Comparison of ENCODE assay signal across 7 mouse cellular contexts in genomic region chr8:44985326-44986288, GRCm38 (mm10). TPM values are rescaled to one million over a fixed set of nuclear protein-coding genes. Genes with fewer than 3 reads are reported as not detected.
DNase-seq lines count a peak whose midpoint lies in the region; ATAC-seq lines count a peak whose summit lies in the region.

No protein-coding gene starts in this region.

- H3K36me3 ChIP-seq in limb, embryonic 13.5 days: peaks cover 27% of the 10 kb centered on the region
- H3K36me3 ChIP-seq in limb, embryonic 10.5 days: peaks cover 31% of the 10 kb centered on the region
- H3K36me3 ChIP-seq in hindbrain, embryonic 11.5 days (ENCODE audit: control insufficient read depth, insufficient read depth, low read length): no peaks in the 10 kb centered on the region

- no peaks in the 10 kb centered on the region for H3K9me3 ChIP-seq in limb, embryonic 13.5 days
- no peaks in the 10 kb centered on the region for H3K9me3 ChIP-seq in limb, embryonic 10.5 days (replicated peaks)
- H3K9me3 ChIP-seq in hindbrain, embryonic 11.5 days (ENCODE audit: control insufficient read depth, low read length): no peaks in the 10 kb centered on the region

- no peak overlapping the region for H3K4me3 ChIP-seq in limb, embryonic 13.5 days
- H3K4me3 ChIP-seq in limb, embryonic 10.5 days: no peak overlapping the region
- H3K4me3 ChIP-seq in hindbrain, embryonic 11.5 days (ENCODE audit: low read depth, low read length): no peak overlapping the region

- no peak overlapping the region for H3K9ac ChIP-seq in limb, embryonic 13.5 days
- no peak overlapping the region for H3K9ac ChIP-seq in hindbrain, embryonic 11.5 days (ENCODE audit: low read depth, low read length)

- no peak overlapping the region for H3K27ac ChIP-seq in limb, embryonic 13.5 days
- H3K27ac ChIP-seq in limb, embryonic 10.5 days: no peak overlapping the region
- 0 out of 2 replicates have a peak overlapping the region, but pooled peaks have one; percentile 17 for H3K27ac ChIP-seq in hindbrain, embryonic 11.5 days (ENCODE audit: low read depth, low read length)

- H3K27me3 ChIP-seq in limb, embryonic 13.5 days: no peaks in the 10 kb centered on the region
- H3K27me3 ChIP-seq in limb, embryonic 10.5 days (ENCODE audit: low read depth, poor library complexity, severe bottlenecking): no peaks in the 10 kb centered on the region
- H3K27me3 ChIP-seq in hindbrain, embryonic 11.5 days (ENCODE audit: control insufficient read depth, insufficient read depth, low read length): no peaks in the 10 kb centered on the region

- 45% methylated on average over 10 of the region's 10 CpGs for WGBS in limb, embryonic 13.5 days
- 51% methylated on average over 10 of the region's 10 CpGs for WGBS in limb, embryonic 10.5 days
- WGBS in hindbrain, embryonic 11.5 days: 30% methylated on average over 10 of the region's 10 CpGs

- ATAC-seq in limb, embryonic 13.5 days (ENCODE audit: low FRiP score, low read depth): peak; percentile 51; the same call in 1 of the 2 replicates
- peak; percentile 78 for ATAC-seq in hindbrain, embryonic 11.5 days (ENCODE audit: low FRiP score)

- no peak for DNase-seq in limb, embryonic 10.5 days (ENCODE audit: low spot score)
- DNase-seq in embryo, embryonic 10.5 days (ENCODE audit: low spot score): peak; percentile 78
- DNase-seq in hindbrain, embryonic 11.5 days (ENCODE audit: low spot score): peak; percentile 56
- DNase-seq in lung, postnatal 25 days (ENCODE audit: low spot score): peak; percentile 48
- no peak for DNase-seq in urinary bladder, postnatal 14 days (ENCODE audit: low spot score)
- DNase-seq in ovary, postnatal 10 days (ENCODE audit: low spot score): no peak

- H3K4me2 ChIP-seq in limb, embryonic 13.5 days (replicated peaks): no peak overlapping the region
- no peak overlapping the region for H3K4me2 ChIP-seq in hindbrain, embryonic 11.5 days (replicated peaks; ENCODE audit: low read depth, low read length)

- peaks cover 6% of the 10 kb centered on the region for H3K4me1 ChIP-seq in limb, embryonic 13.5 days
- H3K4me1 ChIP-seq in limb, embryonic 10.5 days: peaks cover 16% of the 10 kb centered on the region
- H3K4me1 ChIP-seq in hindbrain, embryonic 11.5 days (replicated peaks; ENCODE audit: control insufficient read depth, insufficient read depth, low read length): 0 out of 2 replicates have a peak, but pooled peaks cover 3% of the 10 kb centered on the region

RNA-seq across cellular contexts. Expression of gene Fat1, which starts 50.4 kb away (rescaled TPM):
- 27.3 and 31.5 TPM in 2 replicates for polyA plus RNA-seq in limb, embryonic 13.5 days (2015; fragmentation: Nextera tagmentation; extraction: Ambion mirVana)
- 17.2 and 20.1 TPM in 2 replicates for polyA plus RNA-seq in limb, embryonic 10.5 days (2016; fragmentation: Nextera tagmentation; extraction: Ambion mirVana)
- 26.3 and 33.5 TPM in 2 replicates for polyA plus RNA-seq in hindbrain, embryonic 11.5 days (2014; fragmentation: Nextera tagmentation; extraction: Ambion mirVana)

Comparison
In these comparisons a context has a peak if more than half of its experiments do, and no peak if none do; other contexts are left out.
1. DNase-seq: peak in embryo, embryonic 10.5 days (single experiment), hindbrain, embryonic 11.5 days (single experiment) and lung, postnatal 25 days (single experiment); none in limb, embryonic 10.5 days (single experiment), urinary bladder, postnatal 14 days (single experiment) and ovary, postnatal 10 days (single experiment).